Mouse (Mus musculus) adrenal gland, postnatal 36 days (tissue): ENCODE measurements at regions not wholly inside any gene's neighbourhood (a gene's known extent, or its start where the extent isn't known, plus 50 kb on each side); places are given as distances from the start of the nearest gene placed in this dataset.

ENCODE experiments used
- DNase-seq, 2 experiments: peaks; one replicate each; pipeline ENCODE4 v3.0.0; 2021; ENCODE audit warnings: mixed read lengths in 1 of 2

DNA sequence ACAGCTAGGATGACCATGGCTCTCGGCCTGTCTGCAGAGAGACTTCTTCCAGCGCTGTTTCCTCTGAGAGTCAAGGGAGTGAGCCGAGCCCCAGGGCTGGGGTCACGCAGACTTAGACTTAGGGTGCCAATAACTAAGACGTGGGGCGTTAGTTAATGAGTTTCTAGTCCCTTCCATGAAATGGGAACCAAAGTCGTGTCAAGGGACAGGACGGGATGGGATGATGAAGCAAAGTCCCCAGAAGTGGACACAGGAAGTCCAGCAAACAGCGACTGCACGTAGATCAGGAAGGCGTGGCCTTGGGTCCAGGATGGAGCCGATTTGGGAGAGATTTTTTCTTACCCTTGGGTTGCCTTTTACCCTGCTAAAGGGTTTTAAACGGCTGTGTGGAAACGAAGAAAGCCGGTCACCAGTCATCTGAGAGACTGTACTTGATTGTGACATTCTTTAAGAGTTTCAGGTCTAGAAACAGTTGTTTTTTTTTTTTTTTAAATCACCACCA, 112.5 kb upstream of the Egln3 start:
- no peak for DNase-seq

DNA sequence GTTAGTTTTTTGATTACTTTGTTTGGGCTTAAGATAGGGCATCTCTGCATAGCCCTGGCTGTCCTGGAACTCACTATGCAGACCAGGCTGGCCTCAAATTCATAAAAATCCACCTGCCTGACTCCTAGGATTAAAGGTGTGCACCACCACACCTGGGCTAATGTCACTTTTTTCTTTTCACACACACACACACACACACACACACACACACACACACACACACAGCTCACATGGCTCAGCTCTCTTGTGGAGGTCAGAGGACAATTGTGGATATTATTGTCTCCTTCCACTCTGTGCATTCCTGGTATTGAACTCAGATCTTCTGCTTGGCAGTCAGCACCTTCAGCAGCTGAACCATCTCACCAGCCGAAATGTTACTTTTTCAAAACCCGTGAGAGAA, 110.5 kb upstream of the Egln3 start:
- no peak for DNase-seq

DNA sequence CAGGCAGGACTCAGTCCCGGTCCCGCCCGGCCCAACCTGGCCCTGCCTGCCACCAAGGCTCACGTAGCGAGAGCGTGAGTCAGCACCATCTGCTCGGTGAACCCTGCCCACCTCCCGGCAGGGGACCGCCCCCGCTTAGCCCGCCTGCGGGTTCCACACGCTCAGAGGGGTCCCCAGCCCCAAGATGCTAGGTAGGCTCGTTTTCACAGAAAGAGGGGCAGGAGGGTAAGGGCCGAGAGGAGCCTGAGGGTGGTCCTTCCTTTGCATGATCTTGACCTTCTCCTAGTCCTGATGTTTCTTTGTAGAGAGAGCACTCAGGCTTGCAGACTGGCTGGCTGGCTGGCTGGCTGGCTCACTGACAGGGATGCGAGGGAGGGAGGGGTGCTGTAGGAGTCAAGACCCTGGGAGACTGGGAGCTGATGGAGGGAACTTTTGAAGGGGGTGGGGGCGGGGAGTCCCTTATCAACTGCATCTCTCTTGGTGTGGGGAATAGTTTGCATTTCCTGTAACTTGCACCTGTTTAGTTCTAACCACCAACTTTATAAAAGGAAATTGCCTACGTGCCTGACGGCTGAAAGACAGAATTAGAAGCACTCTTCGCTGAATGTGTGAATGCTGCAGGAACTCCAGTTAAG, 109.7 kb upstream of the Egln3 start:
- peak; percentile 69 to 77 for DNase-seq

DNA sequence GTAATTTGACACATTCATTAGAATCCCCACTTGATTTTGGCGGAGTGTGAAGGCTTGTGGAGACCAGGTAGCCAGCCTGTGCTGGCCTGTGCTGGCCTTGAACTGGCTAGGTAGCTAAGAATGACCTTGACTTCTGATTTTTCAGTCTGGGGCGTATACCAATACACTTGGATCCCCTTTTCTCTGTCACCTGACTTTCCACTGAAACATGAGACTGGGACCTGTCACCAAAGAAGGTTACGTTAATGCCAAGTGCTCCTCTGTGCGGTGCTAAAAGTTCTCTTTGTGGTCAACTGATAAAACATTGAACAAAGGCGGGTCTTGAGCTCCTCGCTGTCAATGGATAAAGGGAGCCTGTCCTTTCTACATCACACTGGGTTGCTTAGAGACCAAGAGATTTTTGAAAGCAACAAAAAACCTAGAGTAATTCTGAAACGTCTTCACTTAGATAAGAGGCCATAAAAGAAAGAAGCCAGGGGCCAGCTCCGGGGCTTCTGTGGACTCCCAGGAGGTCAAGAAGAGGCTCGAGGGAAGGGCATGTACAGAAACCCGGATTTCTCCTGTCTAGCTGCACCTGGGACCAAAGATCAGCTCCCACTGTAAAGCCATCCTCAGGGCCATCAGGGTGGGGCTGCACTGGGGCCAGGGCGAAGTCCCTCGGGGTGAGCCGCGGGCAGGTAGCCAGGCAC, 109.0 kb upstream of the Egln3 start:
- no peak for DNase-seq

DNA sequence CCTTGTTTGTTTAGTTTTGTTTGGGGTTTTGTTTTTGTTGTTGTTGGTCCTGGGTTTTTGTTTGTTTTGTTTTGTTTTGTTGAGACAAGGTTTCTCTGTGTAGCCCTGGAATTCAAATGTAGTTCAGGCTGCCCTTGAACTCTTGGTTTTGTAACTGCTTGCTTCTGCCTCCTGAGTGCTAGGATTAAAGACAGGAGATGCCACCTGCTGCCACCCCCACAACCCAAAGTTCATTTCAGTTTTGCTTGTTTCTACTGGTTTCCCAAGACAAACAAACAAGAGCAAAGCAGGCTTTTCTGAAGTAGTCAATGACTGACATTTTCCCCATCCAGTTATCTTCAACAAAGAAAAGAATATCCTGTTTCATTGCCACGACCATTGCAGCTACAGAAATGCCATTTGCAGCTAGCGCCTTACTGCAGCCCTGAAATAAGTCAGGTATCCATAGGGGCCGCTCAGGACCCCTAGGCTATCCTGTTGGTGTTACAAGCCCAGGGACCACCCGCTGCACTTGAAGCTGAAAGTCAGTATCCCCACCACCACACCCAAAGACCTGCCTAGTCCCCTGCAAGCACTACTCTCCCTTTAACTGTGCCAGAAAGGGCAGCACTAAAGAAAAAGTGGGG, 108.3 kb upstream of the Egln3 start:
- no peak for DNase-seq

DNA sequence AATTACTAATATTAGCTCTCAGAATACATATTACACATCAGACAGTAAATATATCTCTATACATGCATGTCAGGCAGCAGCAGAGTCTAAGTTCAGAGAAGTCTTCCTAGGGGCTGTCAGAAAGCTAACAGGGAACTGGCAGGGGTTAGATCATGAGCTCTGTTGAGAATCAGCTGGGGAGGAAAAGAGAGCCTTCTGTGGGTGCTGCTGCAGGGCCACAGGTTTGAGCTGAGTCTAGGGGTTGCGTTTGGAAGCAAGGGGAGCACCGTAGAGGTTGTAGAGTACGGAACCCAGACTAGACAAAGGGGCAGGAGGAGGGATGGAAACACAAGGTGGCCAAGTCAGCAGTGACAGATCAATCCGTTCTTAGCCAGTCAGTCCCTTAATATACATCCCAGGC, 106.2 kb upstream of the Egln3 start:
- DNase-seq: no peak

DNA sequence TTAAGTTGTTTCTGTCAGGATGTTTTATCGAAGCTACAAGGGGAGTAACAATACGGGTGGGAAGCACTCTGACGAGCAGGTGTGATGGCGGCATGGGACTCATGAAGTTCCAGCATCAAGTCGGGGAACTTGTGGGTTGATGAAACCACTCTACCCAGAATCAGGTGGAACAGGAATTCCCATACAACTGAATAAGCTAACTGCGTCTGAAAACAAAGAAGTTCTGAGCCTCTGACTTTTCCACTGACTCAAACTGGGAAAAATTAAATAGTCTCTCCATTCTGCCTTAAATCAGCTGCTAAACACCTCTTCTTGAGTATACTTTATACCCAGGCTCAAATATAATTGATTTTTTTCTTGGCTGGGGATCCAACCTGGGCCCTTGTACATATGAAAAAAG, 105.6 kb upstream of the Egln3 start:
- DNase-seq: no peak

DNA sequence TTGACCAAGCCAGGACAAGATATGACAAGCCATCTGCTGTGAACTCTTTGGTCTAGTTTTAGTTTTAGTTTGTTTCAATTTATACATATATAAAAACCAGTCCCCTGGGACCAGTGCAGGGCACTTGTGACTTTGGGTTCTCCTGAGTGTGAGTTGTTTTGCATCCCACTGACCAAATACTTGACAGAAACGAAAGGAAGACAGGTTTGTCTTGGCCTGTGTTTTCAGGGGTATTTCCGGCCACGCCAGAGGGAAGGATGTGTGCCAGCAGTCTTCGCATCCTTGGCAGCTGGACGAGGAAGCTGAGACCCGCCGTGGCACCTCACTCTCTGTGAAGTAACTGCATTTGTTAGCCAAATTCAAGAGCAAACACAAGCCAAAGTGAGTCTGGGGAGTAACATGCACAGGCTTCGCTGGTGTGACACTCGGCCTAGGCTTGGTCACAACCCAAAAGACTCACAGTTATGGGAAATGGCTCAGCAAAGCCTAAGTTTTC, 101.5 kb upstream of the Egln3 start:
- no peak for DNase-seq

DNA sequence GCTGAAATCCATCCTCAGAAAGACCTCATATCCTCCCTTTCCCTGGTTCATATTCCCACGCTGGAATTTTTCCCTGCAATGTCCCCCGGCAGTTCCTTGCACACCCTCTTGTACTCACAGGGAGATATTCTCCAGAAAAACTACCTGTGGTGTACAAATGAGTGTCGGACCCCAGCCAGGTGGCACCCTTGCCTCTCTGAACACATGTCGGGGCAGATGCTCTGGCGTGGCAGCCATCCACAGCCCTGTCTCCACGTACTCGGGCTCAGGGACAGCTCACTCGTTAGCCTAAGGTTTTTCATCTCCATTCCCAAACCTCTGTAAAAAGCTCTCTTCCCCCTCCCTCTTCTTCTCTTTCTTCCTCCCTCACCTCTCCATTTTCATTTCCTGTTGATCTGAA, 100.1 kb upstream of the Egln3 start:
- DNase-seq: no peak

DNA sequence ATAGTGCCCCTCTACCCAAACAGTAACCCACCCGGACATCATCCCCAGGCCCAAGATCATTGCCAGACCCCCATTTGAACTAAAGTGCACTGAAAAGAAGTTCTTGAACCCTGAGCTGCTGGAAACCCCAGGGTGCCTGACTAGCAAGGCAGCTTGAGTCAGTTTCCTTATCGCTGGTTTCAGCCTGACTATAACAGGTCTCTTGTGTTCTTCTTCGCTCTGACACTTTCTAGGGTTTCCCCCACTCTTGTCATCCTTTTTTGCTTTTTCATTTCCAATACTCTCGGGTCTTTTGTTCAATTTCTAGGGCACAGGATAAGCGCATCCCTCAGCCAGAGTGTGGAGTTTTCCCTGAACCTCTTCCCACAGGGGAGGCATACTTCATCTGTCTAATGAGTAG, 95.8 kb upstream of the Egln3 start:
- DNase-seq: no peak

DNA sequence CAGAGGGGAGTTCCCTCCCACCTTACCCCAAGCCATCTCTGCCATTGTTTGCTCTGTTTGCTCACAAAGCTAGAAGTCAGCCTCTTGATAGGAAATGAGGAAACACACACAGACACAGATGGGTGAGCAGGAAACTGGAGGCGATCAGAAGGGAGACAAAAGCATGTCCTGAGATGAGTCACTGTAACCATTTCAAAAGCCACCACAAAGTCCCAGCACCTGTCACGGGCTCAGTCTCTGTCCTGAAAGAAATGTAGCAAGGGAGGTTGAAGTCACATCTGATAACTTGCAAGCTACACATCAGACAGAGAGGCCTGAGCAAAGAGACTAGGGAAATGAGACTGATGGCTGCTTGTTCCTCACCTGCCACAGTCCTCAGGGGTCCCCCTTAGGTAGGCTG, 89.6 kb upstream of the Egln3 start:
- DNase-seq: no peak

DNA sequence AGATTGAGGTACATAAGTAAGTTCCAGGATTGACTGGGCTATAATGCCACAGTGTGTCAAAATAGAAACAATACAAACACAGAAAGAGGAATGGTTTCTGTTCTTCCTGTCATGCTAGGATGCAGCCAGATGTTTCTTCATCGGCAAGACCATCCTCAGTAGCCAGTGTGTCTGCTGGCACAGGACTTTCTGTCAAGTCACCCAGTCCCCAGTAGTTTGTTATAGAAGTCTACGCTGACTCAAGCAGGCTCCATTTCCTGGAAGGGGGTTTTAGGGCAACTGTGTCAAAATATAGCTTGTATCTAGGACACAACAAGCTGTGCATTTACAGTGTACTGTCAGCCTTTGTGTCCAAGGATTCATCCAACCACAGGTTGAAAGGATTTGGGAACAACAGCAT, 86.7 kb upstream of the Egln3 start:
- no peak for DNase-seq

DNA sequence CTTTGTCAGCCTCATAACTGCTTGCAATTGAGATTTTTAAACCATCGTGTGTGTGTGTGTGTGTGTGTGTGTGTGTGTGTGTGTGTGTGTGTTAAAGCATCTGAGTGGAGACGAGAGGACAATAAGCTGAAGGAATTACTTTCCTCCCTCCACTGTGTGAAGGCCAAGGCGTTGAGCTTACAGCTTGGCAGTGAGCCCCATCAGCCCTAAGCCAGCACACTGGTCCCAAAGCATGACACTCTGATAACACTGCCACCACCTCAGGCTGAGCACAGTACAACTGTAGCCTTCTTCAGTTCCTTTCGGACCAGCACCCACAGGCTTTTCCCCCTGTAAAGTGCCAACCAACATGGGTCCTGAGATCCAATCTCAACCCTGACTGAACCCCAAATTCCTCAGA, 85.1 kb upstream of the Egln3 start:
- DNase-seq: no peak

DNA sequence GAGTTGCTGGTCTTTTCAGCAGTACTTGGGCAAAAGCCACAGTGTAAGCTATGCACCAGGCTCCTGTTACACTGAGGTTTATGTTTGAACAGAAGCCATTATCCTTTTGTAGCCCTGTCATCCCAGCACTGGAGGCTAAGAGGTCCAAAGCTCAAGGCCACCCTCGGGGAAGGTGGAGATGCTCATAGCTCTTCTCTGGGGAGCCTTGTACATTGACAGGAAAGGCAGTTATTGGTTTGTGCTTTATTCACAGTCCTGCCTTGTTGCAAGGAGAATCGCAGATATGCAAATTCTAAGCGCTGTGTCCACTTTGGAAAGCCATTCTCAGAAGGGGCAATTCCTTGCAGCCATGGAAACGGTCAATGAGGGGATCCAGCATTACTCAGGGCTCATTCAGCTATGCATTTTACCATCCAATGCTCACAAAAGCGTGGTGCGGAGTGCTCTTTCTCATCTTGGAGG, 84.4 kb upstream of the Egln3 start:
- DNase-seq: no peak

DNA sequence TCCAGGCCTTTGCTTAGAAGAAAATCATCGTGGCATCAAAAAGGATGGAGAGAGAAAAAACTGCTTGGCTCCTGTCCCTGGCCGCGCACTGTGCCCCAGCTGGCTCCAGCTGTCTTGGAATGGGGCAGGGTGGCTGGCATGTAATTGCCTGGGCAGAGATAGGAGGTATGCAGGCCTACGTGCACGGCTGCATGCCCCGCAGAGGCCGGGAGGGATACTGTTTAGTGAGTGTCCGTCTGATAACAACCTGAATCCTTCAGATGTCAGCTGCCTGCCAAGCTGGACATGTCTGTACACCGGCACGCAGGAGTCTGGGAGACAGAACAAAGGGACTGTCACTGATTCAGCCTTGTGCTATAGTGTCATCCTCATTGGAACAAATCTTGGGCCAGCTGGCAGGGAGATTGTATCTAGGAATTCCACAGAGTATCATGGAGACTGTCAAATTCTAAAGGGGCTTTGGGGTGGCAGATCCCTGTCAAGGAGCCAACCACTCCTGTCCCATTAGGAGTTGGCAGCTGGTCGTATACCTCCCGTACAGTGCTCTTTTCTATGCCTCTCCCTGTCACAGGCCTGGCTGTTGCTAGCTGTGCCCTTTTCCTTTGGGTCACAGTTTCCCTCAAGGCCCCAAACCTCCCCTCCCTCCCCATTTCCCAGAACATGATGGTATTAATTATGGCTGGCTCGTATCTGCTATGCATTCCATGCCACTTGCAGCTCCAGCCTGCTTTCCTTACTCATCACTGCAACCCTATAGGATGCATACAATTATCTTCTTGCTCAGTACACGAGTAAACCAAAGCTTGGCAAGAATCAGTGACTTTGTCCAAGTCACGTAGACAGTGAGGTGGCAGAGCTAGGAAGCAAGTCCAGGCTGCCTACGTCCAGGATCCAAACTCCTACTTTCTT, 83.5 kb upstream of the Egln3 start:
- DNase-seq: peak in 1 of 2 experiments; percentile 14

DNA sequence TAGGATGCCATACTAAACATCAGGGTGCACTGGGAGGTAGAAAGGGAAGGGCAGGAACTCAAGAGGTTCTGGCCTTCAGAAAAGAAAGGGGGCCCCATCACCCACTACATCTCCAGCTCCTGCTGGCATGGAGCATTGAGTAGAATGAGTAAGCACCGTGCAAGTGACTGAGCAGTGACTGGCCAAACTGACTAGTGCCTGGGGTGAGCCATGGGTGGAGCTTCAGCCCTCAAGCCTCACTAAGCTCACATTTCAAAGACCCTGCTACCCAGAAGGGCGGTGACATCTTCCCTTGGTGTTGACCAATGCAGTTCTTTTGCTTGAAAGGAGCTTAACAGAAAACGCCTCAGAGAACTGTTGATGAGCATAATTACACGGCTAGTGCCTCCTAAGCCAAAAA, 80.0 kb upstream of the Egln3 start:
- no peak for DNase-seq

DNA sequence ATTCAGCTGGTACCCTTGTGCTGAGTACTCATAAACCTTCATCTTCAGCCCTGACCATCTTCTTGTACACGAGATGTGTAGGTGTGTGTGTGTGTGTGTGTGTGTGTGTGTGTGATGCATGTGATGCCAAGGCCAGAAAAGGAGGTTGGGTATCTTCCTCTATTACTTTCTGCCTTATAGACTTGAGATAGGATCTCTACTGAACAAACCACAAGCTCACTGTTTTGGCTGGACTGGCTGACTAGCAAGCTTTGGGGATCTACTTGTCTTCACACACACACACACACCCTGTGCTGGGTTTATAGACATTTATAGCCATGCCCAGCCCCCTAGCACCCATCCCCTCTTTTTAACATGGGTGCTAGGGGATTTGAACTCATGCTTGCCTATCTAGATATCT, 79.4 kb upstream of the Egln3 start:
- DNase-seq: no peak

DNA sequence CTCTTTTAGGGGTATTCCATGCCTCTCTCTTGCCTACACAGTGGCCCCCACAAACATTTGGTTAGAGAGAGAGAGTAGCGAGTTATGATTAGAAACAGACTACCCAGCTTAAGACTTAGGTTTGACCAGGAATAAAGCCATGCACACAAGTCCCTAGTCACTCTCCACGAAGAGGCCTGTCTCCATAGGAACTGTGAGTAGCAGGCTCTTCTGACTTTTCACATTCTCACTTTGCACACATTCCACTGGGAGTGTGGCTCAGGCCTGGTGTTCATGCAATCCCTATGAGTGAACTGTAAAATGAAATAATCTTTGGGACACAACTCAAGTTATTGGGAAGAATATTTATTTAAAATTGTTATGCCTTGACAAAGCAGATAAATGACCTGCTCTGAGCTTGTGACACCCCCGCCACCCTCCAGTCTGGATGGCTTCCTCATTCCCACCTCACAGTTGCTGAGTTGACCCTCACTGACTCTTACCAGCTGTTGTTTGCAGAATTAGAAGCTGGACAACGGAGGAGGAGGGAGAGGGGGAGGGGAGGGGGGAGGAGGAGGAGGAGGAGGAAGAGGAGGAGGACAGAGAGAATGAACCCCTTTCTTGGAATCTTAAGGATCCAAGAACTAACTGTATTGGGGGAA, 78.7 kb upstream of the Egln3 start:
- DNase-seq: no peak

DNA sequence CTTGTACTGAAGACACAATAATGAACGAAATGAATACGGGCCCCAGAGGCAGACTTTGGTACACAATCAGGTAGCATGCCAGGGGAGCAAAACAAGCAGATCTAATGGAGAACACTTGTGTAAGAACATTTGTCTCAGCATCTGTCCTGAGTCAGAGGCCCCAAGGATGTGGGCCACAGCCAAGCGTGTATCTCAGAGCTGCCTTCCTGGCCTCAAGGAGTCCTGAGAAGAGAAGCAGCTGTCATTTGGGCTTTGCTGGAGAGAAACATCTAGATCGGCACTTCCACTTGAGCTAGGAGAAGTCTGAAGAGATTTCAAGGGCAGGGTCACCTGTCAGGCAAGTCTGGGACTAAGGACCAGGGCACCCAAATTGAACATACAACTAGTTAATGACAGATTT, 76.8 kb upstream of the Egln3 start:
- no peak for DNase-seq

DNA sequence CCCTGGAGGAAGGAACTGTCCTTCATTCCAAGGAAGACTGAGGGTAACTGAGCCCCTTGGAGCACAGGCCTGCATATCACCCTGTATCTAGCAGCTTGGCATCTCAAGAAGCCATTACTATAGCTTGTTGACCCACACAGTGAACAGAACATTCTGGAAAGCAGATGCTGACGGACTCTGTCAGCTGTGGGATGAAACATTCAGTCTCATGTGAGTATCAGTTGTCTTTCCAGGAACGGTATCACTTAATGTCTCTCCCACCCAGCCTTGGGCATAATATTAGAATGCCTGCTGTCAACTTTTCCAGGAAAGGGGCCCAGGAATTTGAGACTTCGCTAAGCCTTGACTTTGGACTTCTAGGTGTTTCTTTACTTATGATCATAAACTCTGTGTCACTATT, 76.3 kb upstream of the Egln3 start:
- no peak for DNase-seq

DNA sequence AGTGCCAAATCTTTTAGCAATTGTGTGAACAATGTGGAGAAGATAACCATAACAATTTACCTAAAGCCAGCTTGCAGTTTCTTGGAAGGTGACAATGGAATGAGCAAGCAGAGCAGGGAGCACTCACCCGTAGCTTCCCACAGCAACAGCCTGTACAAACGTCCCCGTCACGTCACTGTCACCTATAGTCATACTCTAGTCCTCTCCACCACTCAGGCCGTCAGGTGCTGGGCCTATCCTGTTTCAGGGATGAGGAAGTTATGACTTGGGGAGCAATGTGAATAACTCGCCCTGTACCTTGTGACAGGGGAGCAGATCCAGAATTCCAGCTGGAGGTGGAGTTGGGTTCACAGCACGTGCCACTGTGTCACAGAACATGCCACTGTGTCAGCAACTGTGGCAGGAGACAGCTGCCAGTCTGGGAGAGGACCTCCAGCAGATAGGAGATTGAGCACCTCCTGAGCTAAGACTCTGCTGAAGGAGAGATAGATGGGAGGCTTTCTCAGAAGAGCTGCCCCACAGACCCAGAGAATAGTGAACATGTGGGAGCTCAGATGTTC, 73.4 kb upstream of the Egln3 start:
- no peak for DNase-seq

DNA sequence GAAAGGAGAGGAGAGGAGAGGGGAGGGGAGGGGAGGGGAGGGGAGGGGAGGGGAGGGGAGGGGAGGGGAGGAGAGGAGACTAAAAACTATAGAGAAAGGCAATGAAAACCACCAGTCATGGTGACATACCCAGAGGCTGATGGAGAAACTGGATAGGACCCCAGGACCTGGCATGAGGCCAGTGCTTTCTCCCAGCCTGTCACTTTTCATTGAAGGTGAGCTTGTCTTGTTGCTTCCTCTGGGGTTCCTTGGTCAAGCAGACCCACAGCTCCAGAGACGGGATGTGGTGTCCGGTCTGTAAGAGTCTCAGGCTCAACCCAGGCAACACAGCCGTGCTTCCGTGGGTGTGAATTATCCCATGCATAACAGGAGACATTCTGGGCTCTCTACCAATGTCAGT, 69.8 kb upstream of the Egln3 start:
- DNase-seq: no peak
